Mouse (Mus musculus) adrenal gland, postnatal 25 days (tissue): ENCODE measurements at regions not wholly inside any gene's neighbourhood (a gene's known extent, or its start where the extent isn't known, plus 50 kb on each side); places are given as distances from the start of the nearest gene placed in this dataset.
"Not testable (repeated sequence)": the region's sequence is repeated elsewhere in the genome, so short reads cannot be mapped to it uniquely, and the experiment has no call there.

Source experiments
- DNase-seq: peaks from one replicate; pipeline ENCODE4 v3.0.0; 2021; ENCODE audit warnings: mixed read lengths
- microRNA-seq, 2 experiments: library from miRNA; unstranded; fragments of <30 nt; microRNA quantifications; one replicate each; pipeline ENCODE4 v1.2.0; 2021

DNA sequence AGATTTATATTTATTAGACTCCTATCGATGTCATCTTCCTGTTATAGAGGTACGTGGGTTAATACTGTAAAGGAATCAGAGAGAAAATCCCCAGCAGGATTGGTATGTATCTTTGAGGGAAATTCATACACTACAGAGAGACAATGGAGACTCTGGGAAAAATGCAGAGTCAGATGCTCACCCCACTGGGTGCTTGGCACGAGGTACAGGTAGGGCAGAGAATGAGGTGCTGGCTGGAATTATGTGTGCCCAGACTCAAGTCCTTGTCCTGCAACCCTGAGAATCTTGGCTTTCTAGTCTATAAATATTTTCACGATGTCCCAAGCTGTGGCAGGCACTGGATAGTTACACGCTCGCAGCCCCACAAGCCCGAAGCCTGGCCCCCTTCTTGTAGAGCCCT is 57.8 kb upstream of the Cry1 start:
- no peak for DNase-seq

DNA sequence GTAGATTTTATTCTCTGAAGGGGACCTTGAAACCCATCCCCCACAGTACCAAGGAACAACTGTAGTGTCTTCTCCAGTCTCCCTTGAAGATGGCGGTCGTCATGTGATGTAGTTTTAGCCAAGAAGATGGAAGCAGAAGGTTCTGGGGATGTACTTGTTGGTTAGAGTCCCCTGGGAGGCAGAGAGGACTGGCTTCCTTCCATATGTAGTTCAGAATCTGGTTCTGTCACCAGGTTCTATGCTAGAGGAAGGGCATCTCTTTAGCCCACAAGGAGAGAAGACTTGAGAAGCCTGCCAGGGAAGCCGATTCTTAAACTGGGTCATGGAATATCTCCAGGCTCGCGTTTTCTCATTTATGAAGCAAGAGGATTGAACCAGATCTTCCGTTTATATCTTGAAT is 58.7 kb upstream of the Cry1 start:
- DNase-seq = no peak

DNA sequence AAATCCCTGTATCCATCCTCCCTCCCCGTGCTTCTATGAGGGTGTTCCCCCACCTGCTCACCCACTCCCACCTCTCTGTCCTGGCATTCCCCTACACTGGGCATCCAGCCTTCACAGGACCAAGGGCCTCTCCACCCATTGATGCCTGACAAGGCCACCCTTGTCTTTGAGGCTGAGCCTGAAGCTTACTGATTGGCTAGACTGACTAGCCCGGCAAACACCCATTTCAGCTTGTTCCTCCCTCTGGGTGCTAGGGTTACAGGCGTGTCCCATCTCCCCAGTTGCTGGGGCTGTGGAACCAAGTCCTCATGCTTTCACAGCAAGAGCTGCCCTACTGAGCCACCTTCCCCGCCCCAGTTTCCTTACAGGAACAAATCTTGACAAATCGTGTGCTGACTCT is 80.9 kb upstream of the Cry1 start:
- no peak for DNase-seq

DNA sequence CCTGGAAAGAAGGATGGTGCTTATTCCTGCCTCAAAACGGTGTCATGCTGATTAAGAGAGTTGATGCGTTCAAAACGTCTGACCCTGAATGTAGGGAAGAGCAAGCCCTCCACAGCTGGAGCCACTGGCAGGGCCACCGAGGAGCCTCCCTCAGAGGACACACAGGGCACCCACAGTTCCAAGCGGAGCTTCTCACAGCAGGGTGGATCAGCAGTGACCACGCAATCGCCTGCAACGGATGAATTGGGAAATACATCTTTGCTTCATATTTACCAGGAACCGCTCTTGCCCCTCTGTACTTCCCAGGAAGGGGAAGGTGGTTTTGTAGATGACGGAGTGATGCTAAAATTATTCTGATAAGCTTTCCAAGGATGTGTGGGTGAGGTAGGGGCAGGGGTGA is 81.3 kb upstream of the Cry1 start:
- no peak for DNase-seq

DNA sequence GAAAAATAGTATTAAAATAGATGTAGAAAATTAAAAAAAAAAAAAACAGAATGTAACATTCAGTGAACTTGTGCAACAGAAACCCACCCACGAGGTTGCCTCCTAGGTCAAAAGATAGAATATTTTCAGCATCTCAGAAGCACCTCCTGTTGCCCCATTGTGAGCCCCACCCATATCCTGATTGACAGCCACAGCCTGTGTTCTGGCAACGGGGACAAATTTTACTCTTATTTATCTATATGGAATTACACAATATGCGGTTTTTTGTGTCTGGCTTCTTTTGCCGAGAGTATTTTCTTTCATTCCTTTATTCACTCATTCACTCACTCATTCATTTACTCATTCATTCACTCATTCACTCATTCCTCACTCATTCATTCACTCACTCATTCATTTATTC is 81.9 kb upstream of the Cry1 start:
- no peak for DNase-seq

DNA sequence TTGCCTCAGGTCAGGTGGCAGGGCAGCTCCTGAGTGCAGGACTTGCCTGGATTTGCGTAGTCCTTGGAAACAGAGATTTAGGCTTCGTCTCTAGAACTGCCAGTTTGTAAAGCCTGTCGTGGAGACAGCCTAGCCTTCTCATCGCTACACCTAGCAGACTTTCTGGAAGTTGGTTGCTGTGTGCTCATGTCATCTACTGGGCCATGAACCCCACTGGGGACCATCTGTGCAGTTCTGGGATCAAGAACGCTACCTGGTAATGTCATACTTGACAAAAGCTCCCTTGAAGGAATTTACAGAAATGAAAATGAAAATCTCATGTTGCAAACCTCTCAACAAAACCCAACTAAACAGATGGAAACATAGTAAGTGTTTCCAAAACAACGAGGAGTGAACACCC is 85.3 kb upstream of the Cry1 start:
- no peak for DNase-seq

DNA sequence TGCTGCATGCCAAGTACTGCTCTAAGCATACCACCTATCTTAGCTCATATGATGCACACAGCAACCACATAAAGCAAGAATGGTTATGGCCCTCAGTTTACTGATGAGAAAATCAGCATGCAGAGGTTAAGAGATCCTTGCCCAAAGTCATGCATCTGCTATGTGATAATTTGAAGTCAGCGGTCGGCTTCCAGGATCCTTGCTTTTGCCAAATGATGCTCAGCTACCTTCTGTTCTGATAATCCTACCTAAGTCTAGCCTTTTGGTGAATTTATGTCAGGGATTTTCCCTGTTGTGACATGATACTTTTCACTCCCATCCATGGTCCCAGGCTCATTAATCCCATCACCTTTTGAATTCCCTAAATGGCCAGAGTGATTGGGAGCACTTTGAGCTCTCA is 91.9 kb upstream of the Cry1 start:
- DNase-seq = no peak

DNA sequence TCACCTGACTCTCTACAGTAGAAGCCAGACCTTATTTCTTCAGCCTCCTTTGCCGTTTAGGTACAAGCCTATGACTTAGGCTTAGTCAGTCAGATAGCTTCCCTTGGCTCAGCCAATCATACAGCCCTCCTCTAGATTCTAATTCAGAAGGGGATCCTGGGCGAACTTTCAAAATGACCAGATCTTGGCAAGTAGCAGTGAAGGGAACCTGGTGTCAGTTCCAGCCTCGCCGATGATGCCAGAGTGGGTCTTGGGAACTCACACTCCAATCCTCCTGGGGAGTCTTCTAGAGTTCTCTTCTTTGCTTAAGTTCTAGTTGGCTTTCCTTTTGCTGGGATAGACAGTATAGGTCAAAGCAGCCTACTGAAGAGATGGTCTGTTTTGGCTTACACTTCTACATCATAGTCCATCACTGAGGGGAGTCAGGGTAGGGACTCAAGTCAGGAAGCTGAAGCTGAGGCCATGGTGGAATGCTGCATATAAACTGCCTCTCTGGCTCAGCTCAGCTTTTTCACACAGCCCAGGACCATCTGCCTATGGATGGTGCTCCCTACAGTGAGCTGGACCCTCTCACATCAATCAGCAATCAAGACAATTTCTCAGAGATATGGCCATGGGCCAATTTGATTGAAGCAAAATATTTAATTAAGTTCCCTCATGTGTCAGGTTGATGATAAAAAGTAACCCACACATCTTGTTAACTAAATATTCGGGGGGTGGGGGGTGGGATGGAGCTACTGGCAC is 94.7 kb upstream of the Btbd11 start:
- no peak for DNase-seq

DNA sequence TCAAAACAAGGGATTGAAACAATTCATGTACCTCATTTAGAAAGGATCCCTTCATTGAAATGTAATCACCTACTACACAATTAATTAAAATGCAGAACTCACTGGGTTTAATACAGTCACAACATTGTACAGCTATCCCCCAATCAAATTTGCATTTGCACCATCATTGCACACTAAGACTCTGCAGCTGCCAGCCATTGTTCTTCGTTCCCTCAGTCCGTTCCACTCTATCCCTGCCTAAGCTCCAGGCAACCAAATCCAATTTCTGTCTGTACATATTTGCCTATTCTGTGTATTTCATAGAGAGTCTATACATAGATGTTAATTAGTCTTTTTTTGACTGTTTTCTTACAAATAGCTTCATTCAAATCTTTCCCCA is 94.1 kb upstream of the Btbd11 start:
- no peak for DNase-seq

DNA sequence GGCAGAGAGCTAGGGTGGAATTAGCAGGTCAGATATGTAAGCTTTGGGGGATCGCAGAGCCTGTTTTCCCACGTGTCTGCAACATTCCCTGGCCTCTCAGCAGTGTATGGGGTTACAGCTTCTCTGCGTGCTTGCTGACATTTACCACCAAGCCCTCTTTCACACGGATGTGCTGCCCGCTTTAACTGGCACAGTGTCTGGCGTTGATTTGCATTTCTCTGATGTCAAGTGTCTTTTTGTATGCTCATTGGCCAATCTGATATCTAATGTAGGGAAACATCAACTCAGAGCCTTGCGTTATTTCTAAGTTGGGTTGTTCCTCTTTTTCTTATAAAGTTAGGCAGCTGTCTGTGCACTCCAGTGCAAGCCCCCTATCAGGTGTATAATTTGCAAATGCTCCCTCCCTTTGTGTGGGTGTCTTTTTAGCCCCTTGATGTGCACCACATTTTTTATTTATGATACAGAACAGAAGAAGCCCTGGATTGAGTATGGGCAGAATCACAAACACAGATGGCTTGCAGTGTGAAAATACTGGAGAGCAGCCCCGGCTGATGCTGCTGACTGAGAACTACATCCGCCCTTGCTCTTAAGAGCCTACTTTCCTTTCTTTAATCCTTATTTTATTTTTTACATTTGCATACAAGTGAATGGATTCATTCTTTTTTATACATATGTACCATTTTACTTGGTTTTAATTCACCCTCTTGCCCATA is 93.4 kb upstream of the Btbd11 start:
- no peak for DNase-seq

DNA sequence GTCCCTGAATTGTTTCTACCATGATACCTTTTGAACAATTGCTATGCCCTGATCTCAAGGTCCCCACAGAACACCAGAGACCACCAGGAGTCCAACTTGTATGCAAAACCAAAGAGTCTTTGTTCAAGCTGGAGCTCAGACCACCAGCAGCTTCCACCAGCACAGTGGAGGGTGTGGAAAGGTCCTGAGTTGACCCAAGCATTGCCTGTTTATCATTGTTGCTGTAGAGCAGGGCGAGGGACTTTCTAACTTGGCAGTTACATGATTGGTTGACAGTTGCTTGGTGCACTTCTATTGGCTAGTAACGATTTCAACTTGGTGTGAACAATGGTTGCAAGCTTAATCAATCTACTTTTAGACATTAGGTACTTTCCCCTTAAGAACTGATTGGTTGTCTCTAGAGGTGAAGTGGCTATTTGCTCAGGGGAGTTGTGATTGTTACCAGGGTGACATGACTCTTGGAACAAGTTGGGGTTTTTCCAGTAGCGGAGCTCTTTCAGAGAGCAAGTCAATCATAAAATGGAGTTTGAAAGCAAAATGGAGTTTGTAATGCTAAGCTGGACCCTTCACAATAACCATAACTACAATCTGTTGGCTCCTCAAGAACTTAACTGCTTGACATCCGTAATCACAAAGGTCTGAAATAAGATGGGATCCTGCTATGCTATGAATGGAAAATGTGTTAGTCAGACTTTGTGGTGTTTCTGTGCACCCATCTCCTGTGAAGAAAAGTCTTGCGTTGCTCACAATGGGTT is 91.3 kb upstream of the Btbd11 start:
- no peak for DNase-seq

DNA sequence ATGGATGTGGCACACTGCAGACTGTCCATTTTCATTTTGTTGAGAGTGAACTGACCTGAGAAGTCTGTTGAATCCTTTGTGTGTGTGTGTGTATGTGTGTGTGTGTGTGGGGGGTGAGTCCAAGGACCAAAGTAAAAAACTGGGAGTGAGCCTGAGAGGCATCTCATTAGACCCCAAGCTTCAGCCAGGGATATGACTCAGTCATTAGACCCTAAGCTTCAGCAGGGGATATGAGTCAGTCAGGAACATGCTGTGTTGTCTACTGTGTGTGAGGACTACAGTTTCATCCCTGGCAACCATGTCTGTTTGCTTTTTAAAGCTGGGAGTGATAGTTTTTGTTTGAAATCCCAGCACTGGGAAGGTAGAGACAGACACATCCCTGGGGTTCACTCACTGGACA is 74.8 kb upstream of the Btbd11 start:
- DNase-seq = no peak

DNA sequence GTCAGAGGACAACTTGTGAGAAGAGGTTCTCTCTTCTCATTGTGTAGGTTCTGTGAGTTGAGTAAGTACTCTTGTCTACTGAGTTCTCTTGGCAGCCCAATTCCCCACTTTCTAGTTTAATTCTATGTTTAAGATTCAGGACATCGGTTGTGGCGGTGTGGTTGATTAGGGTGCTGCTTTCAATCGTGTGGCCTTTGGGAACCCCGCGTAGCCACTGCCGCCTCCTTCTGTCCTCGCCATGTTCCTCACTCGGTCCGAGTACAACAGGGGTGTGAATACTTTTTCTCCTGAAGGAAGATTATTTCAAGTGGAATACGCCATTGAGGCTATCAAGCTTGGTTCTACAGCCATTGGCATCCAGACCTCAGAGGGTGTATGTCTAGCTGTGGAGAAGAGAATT is 73.3 kb upstream of the Btbd11 start:
- DNase-seq = not testable (repeated sequence)

DNA sequence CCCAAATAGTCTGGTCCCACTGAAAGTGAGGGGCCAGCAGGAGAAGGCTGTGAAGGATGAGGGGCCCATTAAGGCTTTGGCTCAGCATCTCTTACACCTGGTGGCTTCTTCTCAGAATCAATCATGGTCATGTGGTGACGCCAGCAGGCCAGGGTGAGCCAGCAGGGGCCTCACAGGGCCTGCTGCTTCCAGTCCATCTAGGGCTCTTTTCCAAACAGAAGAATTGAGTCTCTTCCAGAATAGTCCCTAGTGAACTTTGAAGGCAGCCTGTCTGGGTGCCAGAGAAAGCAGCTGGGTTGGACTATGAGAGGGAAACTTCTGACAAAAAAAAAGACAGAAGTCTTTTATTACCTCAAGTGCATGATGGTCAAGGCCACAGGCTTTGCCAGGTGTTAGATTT is 65.6 kb upstream of the Btbd11 start:
- DNase-seq = peak; percentile 3

DNA sequence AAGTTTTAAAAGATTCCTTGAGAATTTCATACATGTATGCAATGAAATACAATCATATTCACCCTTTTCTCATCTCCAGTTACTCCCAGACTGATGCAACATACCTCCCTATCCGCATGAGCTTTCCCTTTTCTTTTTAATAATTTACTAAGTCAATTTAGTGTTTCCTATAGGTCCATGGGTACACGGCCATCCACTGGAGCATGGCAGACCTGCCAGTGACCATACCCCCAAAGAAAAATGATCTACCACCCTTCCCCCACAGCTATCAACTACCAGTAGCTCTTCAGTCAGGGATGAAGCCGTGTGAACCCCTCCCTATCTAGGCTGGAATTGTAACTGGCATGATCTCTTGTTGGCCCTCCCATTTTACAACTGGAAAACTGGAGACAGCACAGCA is 64.3 kb upstream of the Btbd11 start:
- DNase-seq = no peak

DNA sequence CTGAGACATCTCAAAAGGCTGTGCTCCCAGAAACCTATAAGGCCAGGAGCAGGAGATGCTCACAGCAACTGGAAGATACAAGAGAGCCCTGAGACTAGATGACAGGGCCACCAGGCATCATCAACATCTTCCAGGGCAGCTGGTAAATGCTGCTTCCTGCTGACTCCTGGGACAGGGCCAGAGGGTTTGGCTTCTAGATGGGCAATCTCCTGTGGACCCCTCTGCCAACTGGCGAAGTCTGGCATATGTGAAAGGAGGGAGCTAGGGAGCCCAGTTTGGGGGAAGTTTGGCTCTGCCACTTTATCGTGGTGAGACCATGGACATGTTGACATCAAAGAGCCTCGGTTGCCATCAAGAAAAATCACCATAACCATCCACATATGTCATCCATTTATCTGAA is 57.2 kb upstream of the Btbd11 start:
- no peak for DNase-seq

DNA sequence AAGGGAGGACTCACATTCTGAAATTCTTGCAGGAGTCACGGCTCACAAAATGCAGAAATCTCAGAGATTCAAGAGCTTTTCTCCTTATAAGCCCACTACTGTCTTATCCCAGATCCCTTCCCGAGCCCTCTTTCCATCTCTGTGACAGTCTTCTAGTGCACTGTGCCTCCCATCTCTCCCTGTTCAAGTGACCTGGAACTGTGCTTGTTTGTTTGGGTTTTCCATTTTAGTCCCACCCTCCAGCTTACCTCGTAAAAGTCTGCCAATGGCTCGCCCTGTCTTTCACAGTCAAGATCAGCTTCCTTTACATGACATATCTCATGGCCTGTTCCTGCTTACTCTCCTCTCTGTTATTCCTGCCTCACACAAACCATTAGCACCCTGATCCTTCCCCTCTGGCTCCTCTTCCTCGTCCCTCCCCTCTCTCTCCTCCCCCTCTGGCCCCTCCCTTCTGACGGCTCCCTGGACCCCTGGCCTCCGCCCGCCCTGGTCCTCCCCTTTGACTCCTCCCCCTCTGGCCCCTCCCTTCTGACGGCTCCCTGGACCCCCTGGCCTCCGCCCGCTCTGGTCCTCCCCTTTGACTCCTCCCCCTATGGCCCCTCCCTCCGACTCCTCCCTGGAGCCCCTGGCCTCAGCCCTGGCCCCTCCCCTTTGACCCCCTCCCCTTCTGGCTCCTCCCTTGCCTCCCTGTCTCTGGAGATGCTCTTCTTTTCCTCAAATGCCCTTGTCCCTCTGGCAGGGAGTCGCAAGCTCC is 55.5 kb upstream of the Btbd11 start:
- peak; percentile 10 for DNase-seq

Small RNAs in the stretch of these regions (microRNA-seq; reads per million reads assigned to microRNA genes)
- 0 reads per million in 2 experiments for gene Gm27392
